Mouse (Mus musculus) adrenal gland, adult 8-10 months (tissue): Measurements from ENCODE around the gene Dnah12. TPM values are rescaled to one million over a fixed set of nuclear protein-coding genes. Genes with fewer than 3 reads are reported as not detected.
"Not testable (repeated sequence)": the region's sequence is repeated elsewhere in the genome, so short reads cannot be mapped to it uniquely, and the experiment has no call there.

Source experiments
- DNase-seq: peaks from one replicate; pipeline ENCODE4 v3.0.0; 2022
- microRNA-seq, 2 experiments: library from miRNA; unstranded; fragments of <30 nt; microRNA quantifications; one replicate each; pipeline ENCODE4 v1.2.0; 2022
- total RNA-seq, 4 experiments: library from RNA; stranded (reverse); gene quantifications; 2 replicates each; pipeline ENCODE4 v1.2.4; 2022

The Dnah12 gene
- total RNA-seq, 4 experiments from 2014 or later, result 0.06 to 0.21 (median 0.09) TPM

DNA sequence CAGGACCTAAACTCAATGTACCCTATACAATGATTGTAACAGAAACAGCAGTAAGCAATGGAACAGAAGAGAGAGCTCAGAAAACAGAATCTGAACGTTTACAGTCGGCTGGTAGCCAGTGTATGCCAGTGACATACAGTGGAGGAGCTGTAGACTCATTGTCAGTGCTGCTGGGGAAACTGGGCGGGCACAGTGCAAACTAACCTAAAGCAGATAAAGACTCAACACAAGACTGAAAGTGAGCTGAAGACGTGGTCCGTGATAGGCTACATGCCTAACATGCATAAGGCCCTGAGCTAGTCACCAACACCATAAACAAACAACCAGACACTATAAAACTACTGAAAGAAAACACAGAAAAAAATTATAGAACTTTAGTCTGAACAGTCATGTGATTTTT, 188.6 kb downstream of the Dnah12 start:
- no peak for DNase-seq

DNA sequence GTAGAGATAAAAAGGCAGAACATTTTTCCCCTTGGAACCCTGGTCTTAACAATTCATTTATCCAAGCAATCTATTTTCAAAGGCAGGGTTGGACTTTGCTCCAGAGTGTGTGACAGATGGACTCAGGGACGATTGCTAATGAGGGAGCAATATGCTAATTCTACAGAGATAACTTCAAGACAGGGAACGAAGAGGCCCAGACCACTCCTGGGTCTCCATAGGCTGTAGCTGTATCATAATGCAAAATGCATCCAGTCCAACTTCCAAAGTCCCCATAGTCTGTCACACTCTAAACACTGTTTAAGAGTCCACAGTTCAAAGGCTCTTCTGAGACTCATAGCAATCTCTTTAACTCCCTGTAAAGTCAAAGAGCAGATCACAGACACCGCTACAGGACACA, 194.2 kb downstream of the Dnah12 start:
- no peak for DNase-seq

DNA sequence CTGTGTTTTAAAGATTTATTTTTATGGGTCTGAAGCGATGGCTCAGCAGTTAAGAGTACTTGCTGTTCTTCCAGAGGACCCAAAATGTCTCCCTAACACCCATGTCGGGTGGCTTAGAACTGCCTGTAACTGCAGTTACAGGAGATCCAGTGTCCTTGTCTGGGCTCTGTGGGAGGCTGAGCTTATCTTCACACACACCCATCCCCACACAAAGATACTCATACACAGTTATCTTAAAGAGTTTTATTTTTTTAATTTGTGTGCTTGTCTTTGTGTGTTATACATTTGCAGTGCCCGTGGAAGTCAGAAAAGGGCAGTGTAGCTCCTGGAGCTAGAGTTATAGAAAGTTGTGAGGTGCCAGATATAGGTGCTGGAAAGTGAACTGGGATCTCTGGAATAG, 197.7 kb downstream of the Dnah12 start:
- DNase-seq, result no peak

DNA sequence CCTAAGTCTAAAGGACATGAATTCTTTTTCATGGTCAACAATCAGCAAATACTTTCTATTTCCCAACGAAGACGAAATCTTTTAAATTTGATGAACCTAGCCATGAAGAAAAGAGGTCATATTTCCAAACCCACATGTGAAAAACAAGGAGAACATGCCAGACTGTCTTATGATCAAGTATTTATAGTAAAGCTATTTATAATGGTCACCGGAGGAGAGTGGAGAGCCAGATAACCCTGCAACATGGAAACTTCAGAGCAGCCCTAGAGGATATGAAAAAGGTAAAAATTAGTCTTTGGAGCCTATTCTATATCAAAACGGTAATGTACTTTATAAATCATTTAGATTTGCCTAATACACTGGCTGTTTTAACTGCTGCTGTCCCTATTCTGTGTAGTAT, 201.3 kb downstream of the Dnah12 start, which contains the start of gene Asb14:
Asb14 (plus strand) TSS at position 166 of the 400 bp plus-strand sequence.
- no peak for DNase-seq

DNA sequence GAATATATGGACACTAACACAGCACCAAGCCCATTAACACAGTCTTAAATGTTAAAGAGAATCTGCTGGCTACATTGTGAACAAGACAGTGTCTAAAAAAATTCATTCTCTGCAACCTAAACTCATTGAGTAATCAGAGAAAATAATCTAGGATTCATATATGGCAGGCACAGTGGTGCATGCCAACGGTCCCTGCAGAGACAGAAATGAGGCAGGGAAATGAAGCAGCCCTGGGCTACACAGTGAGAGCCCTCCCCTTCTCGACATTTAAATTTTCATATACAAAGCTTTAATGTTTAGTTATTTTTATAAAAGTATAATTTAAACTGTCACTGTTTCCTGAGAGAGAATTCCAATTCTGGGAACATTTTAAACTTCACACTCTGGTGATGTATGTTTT, 206.4 kb downstream of the Dnah12 start:
- DNase-seq, result no peak

DNA sequence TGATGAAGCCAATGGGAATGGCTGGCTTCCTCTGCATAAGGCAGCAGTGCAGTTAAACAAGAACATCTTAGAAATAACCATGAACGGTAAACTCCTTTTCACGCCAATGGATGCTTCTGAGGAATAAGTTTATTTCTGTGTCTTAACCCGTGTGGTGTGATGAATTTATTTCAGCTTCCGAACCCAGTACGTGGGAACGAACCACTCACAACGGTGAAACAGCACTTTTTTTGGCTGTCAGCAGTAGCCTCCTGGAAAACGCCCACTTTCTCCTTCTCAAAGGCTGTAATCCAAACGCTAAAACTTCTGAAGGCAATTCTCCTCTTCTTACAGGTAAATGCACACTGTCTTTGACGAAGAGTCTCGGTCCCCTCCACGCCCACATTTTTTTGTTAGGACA, 207.8 kb downstream of the Dnah12 start:
- DNase-seq, result no peak

DNA sequence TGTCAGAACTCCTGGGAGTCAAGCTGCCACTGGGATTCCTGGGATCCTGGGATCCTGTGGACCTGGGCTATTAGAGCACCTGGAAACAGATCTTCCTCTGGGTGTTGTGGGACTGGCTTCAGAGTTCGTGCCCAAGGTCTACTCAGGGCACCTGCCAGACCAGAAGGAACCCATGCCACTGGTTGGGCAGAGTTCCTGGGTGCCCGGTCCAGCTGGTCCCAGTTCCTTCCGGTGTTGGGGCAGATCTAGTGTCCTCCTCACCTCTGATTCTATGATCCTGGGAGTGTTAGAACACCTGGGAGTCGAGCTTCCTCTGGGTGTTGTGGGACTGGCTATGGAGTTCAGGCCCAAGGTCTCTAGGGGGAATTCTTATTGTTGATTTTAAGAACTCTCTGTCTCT, 214.3 kb downstream of the Dnah12 start:
- no peak for DNase-seq

DNA sequence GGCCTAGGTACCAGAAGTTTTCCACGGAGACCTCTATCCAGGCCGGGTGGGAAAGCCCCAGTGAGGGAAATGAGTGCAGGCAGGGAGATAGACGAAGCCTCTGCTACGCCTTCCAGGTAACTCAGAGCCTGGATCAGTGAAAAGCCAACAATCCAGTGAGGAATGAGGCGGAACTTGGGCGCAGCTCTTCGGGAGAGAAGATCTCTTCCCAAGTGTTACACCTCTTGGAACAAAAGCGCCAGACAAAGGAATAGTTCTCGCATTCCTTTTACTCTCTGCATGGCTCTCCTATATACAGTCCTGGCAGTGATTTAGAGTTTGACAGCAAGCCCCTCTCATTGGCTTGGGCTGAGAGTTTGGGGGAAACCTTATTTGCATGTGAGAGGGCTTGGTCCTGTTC, 217.4 kb downstream of the Dnah12 start:
- not testable (repeated sequence) for DNase-seq

DNA sequence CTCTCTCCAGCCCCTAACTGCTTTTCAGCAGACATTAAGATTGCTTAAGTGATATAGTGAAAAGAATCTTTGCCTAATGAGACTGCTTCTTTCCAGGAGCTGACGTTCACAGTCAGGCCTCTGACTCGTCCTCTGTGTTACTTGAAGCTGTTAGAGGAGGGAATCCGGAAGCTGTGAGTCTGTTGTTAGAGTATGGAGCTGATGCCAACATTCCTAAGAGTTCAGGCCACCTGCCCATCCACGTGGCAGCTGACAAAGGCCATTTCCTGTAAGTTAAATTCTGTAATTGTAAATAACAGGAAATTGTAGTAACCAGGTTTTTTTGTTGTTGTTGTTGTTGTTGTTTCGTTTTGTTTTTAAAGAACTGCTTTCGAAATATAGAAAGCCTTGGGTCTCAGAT, 218.1 kb downstream of the Dnah12 start:
- DNase-seq, result no peak

DNA sequence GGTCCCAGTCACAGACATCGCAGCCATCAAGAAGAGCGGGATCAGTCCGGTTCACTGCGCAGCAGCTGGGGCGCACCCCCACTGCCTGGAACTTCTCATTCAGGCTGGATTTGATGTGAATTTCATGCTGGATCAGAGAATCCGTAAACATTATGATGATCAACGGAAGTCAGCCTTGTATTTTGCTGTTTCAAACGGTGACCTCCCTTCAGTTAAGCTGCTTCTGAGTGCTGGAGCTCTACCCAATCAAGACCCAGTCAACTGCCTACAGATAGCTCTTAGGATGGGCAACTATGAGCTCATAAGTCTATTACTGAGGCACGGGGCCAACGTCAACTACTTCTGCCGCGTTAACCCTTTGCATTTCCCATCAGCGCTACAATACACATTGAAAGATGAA, 218.8 kb downstream of the Dnah12 start:
- DNase-seq, result no peak

DNA sequence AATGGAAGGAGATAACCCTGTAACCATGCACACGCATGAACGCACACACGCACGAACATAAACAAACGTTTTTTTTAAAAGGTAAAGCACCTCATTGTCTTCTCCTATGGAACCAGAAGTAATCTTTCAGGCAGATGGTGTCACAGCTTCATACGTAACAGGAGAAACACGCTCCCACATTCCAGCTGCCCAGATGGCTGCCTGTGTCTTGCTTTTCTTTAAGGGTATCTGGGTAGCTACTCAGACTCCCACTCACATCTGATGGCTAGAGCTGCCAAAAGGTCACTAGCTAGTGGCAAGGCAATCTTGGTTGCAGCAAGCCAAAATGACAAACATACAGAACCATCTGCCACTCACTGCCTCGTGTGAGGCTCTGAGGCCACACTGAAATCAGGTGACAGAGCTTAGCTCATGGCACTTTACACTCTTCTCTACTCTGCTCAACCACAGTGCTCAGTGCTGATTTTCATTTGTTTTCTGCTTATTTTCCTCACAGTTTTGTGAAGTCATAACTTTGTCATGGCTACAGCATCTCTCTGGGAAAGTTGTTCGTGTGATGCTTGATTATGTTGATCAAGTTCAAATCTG, 220.7 kb downstream of the Dnah12 start:
- no peak for DNase-seq

DNA sequence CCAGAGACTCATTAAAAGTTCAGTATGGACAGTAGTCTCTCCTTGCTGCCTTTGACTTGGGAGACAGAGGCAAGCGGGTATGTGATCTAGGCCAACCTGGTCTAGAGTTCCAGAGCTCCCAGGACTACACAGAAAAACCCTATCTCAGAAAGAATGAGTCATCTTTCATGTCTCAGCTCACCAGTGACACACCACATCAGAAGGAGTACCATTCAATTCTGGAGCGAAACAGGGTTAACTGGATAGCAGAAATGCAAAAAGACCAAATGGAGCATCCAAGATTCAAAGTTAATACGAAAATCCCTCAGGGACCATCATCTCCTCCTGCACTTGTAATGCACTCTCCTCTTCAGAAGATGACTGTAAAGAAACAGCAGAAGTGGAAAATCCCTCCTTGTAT, 226.2 kb downstream of the Dnah12 start:
- no peak for DNase-seq

DNA sequence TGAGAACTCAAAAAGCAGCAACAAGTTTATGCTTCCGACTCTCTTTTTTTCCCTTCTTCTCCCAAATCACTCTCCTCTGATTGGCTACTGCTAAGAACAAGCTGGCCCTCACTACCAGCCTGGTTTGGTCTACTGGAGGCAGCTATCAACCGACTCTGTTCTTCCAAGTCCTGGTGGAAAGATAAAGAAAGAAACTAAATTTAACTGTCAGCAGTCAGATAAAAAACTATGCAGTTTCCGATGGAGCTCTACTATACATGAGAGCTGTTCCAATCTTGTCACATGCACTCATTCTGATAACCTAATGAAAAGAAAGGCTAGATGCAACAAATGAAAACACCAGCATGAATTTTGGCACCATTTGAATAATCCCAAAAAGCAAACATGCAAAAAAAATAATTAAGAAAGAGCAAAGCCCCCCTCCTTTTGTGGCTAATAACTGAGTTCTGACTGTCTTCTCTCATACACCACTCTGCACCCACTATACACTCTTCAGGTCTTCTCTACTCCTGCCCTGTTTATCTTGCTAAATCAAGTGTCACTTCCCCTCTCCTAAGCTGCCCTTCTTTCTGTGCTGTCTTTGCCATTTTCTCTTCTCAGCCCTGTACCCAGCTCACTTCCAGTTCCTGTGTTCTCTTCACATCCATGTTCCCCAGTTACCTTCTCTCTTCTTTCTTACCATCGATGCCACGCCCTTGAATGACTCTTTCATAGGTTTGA, 230.8 kb downstream of the Dnah12 start:
- no peak for DNase-seq

DNA sequence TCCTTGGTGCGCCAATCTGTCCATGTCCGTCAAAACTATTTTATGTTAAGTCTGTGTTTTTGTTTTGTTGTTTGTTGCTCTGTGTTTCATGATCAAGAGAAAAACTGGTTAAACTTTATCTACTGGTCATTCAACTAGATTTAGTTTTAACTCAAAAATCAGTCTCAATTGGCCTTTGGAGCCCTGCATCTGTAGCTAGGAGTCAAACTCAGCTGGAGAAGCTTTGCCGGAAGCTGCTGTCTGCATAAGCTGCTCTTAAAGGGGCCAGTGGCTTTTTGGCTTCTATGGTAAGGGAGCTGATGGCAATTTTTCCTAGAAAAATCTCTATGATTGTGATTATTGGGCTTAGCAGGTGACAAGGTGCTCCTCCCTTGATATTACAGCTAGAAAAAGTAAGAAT, 241.8 kb downstream of the Dnah12 start:
- no peak for DNase-seq

DNA sequence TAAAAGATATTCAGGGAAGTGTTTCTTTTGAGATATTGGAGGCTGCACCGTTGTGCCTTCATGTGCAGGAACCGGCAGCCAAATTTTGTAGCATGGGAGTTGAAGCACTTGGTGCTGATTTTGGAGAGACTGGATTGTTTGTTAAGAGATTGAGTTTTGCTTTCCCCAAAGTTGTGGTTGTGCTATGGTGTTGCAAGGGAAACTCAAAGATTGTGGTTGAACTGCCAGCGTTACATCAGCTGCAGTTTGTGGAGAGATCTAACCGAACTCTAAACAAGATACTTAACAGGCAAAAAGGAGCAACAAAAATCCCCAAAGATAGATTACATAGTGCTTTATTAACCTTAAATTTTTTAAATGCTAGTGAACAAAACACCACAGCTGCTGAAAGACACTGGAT, 242.5 kb downstream of the Dnah12 start:
- no peak for DNase-seq

Small RNA genes lying within 50 kb of the gene (microRNA-seq; reads per million reads assigned to microRNA genes)
- 0.17 to 0.18 reads per million in 2 experiments for gene Mir7672

Other genes with a start within 250 kb of the Dnah12 start
- gene Slmap, start 158.3 kb upstream of the Dnah12 start, total RNA-seq, result 10 to 100 TPM; 71.2 to 93.9 (median 81.5) TPM
- 10 to 100 TPM; 31.6 to 44.2 (median 40.0) TPM for gene Dennd6a, start 119.4 kb upstream of the Dnah12 start, total RNA-seq
- gene Arf4, start 55.2 kb upstream of the Dnah12 start, total RNA-seq, result 100 to 1,000 TPM; 158 to 182 (median 166) TPM
- 10 to 100 TPM in 2 of 4 experiments, 1 to 10 TPM in 2; 9.7 to 11.6 (median 10.4) TPM for gene Pde12, start 23.4 kb upstream of the Dnah12 start, total RNA-seq
- not detected for gene Asb14, start 201.3 kb downstream of the Dnah12 start, total RNA-seq